Mouse (Mus musculus): ENCODE data around the gene Gm21310. TPM values are rescaled to one million over a fixed set of nuclear protein-coding genes. Genes with fewer than 3 reads are reported as not detected.
"Not testable (repeated sequence)": the region's sequence is repeated elsewhere in the genome, so short reads cannot be mapped to it uniquely, and the experiment has no call there.

The Gm21310 gene
- not detected for total RNA-seq (2022)

- DNase-seq (ENCODE audit: low spot score), result not testable (repeated sequence)
Observed at GRCm38 (mm10) chrY:10147083-10147482, at the start of gene Gm21310. Gene Gm21310 (minus strand): TSS chrY:10147183.

Other genes starting within 250 kb of the Gm21310 start
- not detected for gene Gm20834, start 177.4 kb upstream of the Gm21310 start, total RNA-seq (2022)